Mouse (Mus musculus): ENCODE results near the gene Srbd1. TPM values are rescaled to one million over a fixed set of nuclear protein-coding genes. Genes with fewer than 3 reads are reported as not detected.
A peak's percentile ranks its signal among the peaks of the same experiment; 100 is the strongest.

Gene Srbd1
- 19.9 and 24.2 TPM in 2 replicates for polyA plus RNA-seq (2016; fragmentation: Nextera tagmentation; extraction: Ambion mirVana)

DNA sequence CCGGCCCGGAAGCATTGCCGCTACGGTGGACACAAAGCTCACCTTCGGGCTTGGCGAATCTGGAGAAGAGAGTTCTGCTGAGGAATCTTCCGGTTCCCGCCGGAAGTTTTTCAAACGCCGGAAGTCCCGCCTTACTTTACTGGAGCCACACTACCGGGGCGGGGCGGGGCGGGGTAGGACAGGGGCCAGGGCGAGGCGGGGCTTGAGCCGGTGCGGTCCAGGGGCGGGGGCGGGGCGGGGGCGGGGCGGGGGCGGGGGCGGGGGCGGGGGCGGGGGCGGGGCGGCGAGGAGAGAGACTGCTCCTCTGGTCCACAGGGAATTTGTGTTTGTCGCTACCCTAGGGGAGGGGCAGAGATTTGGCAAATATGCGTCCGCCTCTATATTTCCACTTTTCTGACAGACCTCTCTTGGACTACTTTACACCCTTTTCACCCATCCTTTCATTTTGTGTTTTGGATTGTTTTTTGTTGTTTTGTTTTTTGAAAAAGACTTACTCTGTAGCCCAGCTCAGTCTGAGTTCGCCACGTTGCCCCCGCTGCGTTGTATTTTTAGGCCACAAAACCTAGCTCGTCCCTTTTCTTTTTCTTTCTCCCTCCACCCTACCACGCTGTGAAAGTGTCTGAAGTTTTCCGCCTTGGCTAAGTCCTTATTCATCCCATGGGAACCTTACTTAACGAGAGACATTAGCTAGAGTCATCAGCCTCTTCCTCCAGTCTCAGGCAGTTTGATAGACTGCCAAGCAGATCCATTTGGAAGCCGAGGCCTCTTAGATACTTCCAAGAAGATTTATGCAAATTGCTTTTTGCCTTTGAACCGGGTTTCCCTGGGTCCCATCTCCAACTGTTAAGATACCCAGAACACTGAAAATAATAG is at the start of gene Srbd1:
Srbd1 (minus strand) TSS at position 97 of the 873 bp plus-strand sequence.
- WGBS: 3% methylated on average over 37 of the region's 45 CpGs
- Histone ChIP-seq H3K27me3 (no peaks in the 10 kb centered on the region), H3K36me3 (peaks cover 5% of the 10 kb centered on the region; the same call in 1 of the 2 replicates), H3K4me3 (peak within 1 kb of the TSS; percentile 82), H3K27ac (no peak within 1 kb of the TSS; the same call in 1 of the 2 replicates), H3K4me2 (replicated peaks) (peak within 1 kb of the TSS; percentile 92), H3K4me1 (peaks cover 9% of the 10 kb centered on the region), H3K9ac (peak within 1 kb of the TSS; percentile 77), H3K9me3 (no peaks in the 10 kb centered on the region)
- peak; percentile 87 for ATAC-seq (ENCODE audit: insufficient number of reproducible peaks, insufficient read depth, low FRiP score, low TSS enrichment)

DNA sequence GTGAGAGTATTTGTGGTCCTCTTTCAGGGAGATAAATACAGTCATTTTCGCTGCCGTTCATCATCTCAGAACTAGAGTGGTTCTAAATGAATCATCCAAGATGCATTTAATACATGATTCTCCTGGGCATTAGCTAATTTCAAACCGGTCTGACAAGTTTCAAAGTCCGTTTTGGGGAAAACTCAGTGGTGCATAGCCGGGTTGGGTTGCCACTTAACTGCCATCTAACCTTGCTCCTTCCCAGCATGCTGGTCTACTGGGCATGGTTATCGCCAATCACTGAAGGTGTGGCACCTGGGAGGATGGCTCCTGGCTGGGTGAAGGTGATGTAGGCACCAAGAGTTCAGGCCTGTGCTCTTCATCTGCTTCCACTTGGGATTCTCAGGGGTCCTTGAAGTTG is 49.0 kb upstream of the Srbd1 start:
- Histone ChIP-seq H3K9ac (no peak overlapping the region), H3K4me1 (no peaks in the 10 kb centered on the region), H3K9me3 (no peaks in the 10 kb centered on the region), H3K4me3 (no peak overlapping the region), H3K27ac (no peak overlapping the region), H3K27me3 (no peaks in the 10 kb centered on the region), H3K4me2 (replicated peaks) (no peak overlapping the region), H3K36me3 (no peaks in the 10 kb centered on the region)
- WGBS: 84% methylated on average over 6 of the region's 6 CpGs
- ATAC-seq (ENCODE audit: insufficient number of reproducible peaks, insufficient read depth, low FRiP score, low TSS enrichment): no peak

DNA sequence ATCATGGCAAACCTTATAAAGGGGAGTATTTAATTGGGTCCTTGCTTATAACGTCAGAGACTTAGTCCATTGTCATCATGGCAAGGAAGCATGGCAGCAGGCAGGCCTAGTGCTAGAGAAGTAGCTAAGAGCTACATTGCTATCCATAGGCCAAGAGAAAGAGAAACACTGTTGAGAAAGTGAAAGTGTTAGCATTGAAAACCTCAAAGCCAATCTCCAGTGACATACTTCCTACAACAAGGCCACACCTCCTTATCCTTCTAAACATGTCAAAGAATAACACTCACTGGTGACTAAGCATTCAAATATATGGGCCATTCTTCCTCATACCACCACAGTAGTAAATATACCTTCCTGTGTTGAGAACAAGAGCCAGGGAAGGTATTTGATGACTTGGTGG is 42.8 kb upstream of the Srbd1 start:
- H3K9me3 ChIP-seq: no peaks in the 10 kb centered on the region
- H3K27me3 ChIP-seq: no peaks in the 10 kb centered on the region
- 83% methylated on average over 1 of the region's 1 CpGs for whole genome bisulfite sequencing
- H3K4me3 ChIP-seq: no peak overlapping the region
- H3K36me3 ChIP-seq: no peaks in the 10 kb centered on the region
- H3K4me2 ChIP-seq (replicated peaks): no peak overlapping the region
- H3K27ac ChIP-seq: no peak overlapping the region
- H3K9ac ChIP-seq: no peak overlapping the region
- peaks cover 12% of the 10 kb centered on the region; the same call in 1 of the 2 replicates for H3K4me1 ChIP-seq
- ATAC-seq (ENCODE audit: insufficient number of reproducible peaks, insufficient read depth, low FRiP score, low TSS enrichment): no peak

DNA sequence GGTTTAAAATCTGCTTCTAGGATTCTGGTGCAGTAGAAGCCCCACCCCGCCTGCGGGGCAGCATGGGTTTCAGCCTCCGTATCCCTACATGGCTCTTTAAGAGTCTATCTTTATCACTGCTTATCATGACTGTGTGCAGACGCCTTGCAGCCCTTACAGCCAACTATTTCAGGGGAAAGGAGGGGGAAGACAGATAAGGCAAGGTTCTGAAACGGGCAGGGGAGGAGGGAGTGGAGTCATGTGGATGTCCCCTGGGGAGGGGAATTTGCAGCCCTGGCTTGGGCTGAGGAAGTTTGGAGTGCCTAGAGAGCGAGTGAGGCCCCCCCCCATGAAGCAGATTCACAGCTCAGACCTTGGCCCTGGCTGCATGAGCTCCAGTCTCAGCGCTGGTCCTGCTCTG is 40.6 kb upstream of the Srbd1 start:
- no peaks in the 10 kb centered on the region for H3K27me3 ChIP-seq
- H3K4me1 ChIP-seq: peaks cover 12% of the 10 kb centered on the region; the same call in 1 of the 2 replicates
- H3K36me3 ChIP-seq: no peaks in the 10 kb centered on the region
- H3K27ac ChIP-seq: no peak overlapping the region
- H3K9me3 ChIP-seq: no peaks in the 10 kb centered on the region
- ATAC-seq (ENCODE audit: insufficient number of reproducible peaks, insufficient read depth, low FRiP score, low TSS enrichment): no peak
- no peak overlapping the region for H3K4me2 ChIP-seq (replicated peaks)
- no peak overlapping the region for H3K4me3 ChIP-seq
- no peak overlapping the region for H3K9ac ChIP-seq
- 35% methylated on average over 7 of the region's 7 CpGs for WGBS

DNA sequence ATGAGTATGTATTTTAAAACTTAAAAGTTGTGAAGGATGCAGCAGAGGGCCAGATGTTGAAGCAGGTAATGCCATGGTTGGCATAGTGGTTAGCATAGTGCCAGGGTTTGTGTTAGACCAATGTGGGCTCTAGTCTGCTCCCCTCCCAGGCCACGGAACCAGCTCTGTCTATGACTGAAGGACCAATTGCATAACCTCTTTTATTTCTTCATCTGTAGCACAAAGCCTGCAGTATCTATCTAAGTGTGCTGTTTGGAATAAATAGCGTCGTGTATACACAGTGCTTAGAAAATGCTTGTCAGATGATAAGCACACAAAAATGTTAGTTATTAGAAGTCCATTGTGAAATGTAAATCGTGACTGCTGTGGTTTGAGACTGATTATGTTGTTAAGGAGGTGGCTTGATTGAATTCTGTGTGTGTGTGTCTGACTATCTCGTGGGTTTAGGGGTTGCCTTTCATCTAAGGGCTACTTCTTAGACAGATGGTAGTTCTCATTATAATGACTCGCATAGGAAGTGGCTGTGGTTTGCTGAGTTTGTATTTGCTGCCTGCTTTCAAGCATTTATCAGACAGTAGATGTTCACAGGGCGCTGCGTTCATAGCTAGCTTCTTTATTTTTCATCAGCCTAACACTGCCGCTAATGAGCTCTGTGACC is 39.7 kb upstream of the Srbd1 start:
- no peaks in the 10 kb centered on the region for H3K27me3 ChIP-seq

DNA sequence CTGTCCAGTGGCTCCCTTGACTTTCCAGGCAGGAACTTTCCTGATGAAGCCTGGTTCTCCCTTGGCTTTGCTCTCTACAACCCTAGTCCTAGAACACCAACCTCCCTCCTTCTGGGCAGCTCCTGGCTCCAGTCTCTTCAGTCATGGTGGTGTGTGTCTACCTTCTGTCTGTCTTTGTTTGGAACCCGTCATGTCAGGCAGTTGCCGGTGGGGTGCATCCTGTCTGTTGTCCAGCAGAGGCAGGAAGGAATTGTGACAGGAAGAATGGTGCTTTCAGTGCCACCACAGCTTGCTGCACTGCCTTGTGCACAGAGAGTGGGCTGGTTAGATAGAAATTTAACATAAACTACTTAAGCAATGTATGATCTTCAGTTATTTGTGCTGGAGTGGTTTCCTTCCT is 38.8 kb upstream of the Srbd1 start:
- Histone ChIP-seq H3K4me2 (replicated peaks) (no peak overlapping the region), H3K9ac (no peak overlapping the region), H3K27ac (no peak overlapping the region), H3K9me3 (no peaks in the 10 kb centered on the region), H3K4me1 (peaks cover 12% of the 10 kb centered on the region; the same call in 1 of the 2 replicates), H3K27me3 (no peaks in the 10 kb centered on the region), H3K4me3 (no peak overlapping the region), H3K36me3 (no peaks in the 10 kb centered on the region)
- WGBS: 30% methylated on average over 2 of the region's 2 CpGs
- no peak for ATAC-seq (ENCODE audit: insufficient number of reproducible peaks, insufficient read depth, low FRiP score, low TSS enrichment)

More for the DNA sequence above, 39.7 kb upstream of the Srbd1 start:
- no peak overlapping the region for H3K9ac ChIP-seq
- H3K36me3 ChIP-seq: no peaks in the 10 kb centered on the region
- H3K27ac ChIP-seq: no peak overlapping the region
- no peak for ATAC-seq (ENCODE audit: insufficient number of reproducible peaks, insufficient read depth, low FRiP score, low TSS enrichment)
- H3K4me3 ChIP-seq: no peak overlapping the region
- peaks cover 12% of the 10 kb centered on the region; the same call in 1 of the 2 replicates for H3K4me1 ChIP-seq
- 63% methylated on average over 9 of the region's 9 CpGs for WGBS
- no peaks in the 10 kb centered on the region for H3K9me3 ChIP-seq
- H3K4me2 ChIP-seq (replicated peaks): no peak overlapping the region

DNA sequence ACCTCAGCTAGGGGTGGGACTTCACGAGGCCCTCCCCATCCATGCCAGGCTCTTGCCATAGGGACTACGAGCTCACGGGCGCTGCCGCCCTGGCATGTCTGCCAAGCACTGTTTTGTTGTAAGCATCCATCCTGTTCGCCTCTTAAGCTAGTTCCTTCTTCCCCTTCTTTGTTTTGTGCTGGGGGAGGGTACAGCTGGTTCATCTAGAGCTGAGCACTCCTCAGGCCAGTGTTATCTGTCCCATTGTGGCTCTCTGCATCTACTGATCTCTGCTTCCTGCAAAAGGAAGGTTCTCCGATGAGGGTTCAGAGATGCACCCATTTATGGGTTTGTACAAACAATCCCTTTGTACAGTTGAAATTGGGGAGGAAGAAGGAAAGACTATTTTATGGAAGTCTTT is 31.7 kb upstream of the Srbd1 start:
- ATAC-seq (ENCODE audit: insufficient number of reproducible peaks, insufficient read depth, low FRiP score, low TSS enrichment): no peak
- 80% methylated on average over 7 of the region's 7 CpGs for whole genome bisulfite sequencing
- Histone ChIP-seq H3K27me3 (peaks cover 3% of the 10 kb centered on the region; the same call in 1 of the 2 replicates), H3K27ac (no peak overlapping the region), H3K36me3 (no peaks in the 10 kb centered on the region), H3K9ac (no peak overlapping the region), H3K4me2 (replicated peaks) (no peak overlapping the region), H3K4me1 (peaks cover 19% of the 10 kb centered on the region), H3K4me3 (no peak overlapping the region), H3K9me3 (no peaks in the 10 kb centered on the region)

DNA sequence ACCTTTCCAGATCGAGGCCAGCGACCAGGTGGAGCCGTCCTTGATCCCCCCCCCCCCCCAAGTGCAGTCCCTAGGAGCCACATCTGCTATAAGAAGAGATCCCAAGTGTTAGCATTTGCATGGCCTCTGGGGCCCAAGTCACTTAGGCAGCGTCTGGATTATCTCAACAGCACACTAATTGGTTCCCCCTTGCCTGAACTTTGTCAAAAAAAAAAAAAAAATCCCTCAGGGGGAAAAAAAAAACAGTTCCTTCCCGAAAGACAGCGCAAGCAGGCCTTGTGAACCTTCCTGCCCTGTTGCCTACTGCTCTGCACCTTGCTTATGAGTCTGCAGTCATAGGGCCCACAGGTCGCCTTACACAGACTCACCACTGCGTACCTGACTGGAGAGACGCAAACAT is 30.5 kb upstream of the Srbd1 start:
- Histone ChIP-seq H3K9ac (no peak overlapping the region), H3K27me3 (peaks cover 3% of the 10 kb centered on the region; the same call in 1 of the 2 replicates), H3K27ac (no peak overlapping the region), H3K4me1 (peaks cover 22% of the 10 kb centered on the region), H3K9me3 (no peaks in the 10 kb centered on the region), H3K36me3 (no peaks in the 10 kb centered on the region), H3K4me2 (replicated peaks) (no peak overlapping the region), H3K4me3 (no peak overlapping the region)
- ATAC-seq (ENCODE audit: insufficient number of reproducible peaks, insufficient read depth, low FRiP score, low TSS enrichment): no peak
- WGBS: 41% methylated on average over 9 of the region's 9 CpGs

DNA sequence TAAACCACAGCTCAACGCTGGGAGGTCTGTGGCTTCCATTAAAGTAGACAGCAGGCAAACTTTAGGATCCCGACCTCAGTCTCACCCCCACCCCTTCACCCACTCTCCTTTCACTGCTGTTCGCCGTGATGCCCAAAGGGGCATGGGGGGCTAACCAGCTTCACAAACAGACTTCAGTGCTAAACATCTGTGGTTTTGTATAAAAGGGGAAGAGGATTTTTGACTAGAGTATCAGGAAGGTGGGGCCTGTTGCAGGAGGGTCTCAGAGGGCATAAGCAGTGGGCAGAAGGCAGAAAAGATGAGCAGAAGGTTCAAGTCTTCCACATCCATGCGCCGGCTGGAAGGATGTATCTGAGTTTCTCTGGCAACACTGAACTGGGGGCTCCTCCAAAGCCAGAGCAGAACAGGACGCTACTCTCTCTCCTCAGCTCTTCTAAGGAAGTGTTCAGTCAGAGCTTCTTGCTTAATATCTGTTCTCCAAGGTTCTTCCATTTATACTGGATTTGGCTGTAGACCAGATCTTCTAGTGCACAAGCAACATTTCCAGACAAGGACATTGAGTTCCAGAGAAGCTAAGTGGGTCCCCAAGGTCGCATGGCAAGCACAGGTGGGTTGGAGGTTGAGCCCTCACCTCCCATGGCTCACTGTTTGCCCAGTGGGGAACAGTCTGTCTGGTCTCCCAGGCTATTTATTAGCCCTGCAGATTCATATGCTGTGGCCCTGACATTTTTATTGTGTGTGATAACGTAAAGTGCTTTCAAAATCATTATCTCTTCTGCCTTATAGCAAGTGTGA is 25.4 kb upstream of the Srbd1 start:
- 68% methylated on average over 9 of the region's 9 CpGs for WGBS
- peaks cover 22% of the 10 kb centered on the region for H3K4me1 ChIP-seq
- no peak overlapping the region for H3K9ac ChIP-seq
- H3K36me3 ChIP-seq: no peaks in the 10 kb centered on the region
- H3K4me2 ChIP-seq (replicated peaks): peak overlapping the region; percentile 92
- no peak overlapping the region for H3K27ac ChIP-seq
- ATAC-seq (ENCODE audit: insufficient number of reproducible peaks, insufficient read depth, low FRiP score, low TSS enrichment): no peak
- peak overlapping the region; percentile 73 for H3K4me3 ChIP-seq
- no peaks in the 10 kb centered on the region for H3K9me3 ChIP-seq
- peaks cover 3% of the 10 kb centered on the region; the same call in 1 of the 2 replicates for H3K27me3 ChIP-seq

DNA sequence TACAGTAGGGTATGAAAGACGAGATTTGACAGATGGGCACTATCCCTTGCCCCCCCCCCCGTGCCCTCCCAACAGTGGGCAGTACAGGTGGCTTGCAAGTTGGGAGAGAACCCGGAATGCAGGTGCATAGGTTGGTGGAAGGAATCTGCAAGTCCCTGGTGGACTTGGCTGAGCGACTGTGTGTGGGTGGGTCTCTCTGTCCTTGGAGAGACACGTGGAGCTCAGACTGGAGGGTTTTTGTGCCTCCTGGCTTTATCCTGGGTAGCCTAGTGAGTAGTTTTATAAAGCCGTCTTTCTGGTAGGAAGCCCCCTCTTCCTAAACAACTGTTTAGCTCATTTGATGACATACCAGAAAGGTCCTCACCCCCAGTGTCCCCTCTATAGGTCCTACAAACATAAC is 24.1 kb upstream of the Srbd1 start:
- Histone ChIP-seq H3K4me2 (replicated peaks) (peak overlapping the region; percentile 92), H3K27ac (no peak overlapping the region), H3K9ac (peak overlapping the region; percentile 80), H3K9me3 (no peaks in the 10 kb centered on the region), H3K36me3 (no peaks in the 10 kb centered on the region), H3K4me1 (peaks cover 28% of the 10 kb centered on the region), H3K4me3 (peak overlapping the region; percentile 73), H3K27me3 (peaks cover under 1% of the 10 kb centered on the region; the same call in 1 of the 2 replicates)
- no peak for ATAC-seq (ENCODE audit: insufficient number of reproducible peaks, insufficient read depth, low FRiP score, low TSS enrichment)
- 12% methylated on average over 6 of the region's 6 CpGs for whole genome bisulfite sequencing

- ATAC-seq (ENCODE audit: insufficient number of reproducible peaks, insufficient read depth, low FRiP score, low TSS enrichment): no peak
- Histone ChIP-seq H3K27me3 (no peaks in the 10 kb centered on the region), H3K36me3 (no peaks in the 10 kb centered on the region)
Observed at GRCm38 (mm10) chr17:86168231-86168981, 23.4 kb upstream of the Srbd1 start.

More at GRCm38 (mm10) chr17:86168231-86168981, 23.4 kb upstream of the Srbd1 start:
- Histone ChIP-seq H3K9me3 (no peaks in the 10 kb centered on the region), H3K27ac (peak overlapping the region; percentile 97), H3K4me2 (replicated peaks) (peak overlapping the region; percentile 92), H3K4me1 (peaks cover 28% of the 10 kb centered on the region), H3K9ac (peak overlapping the region; percentile 80), H3K4me3 (peak overlapping the region; percentile 73)
- WGBS: under 1% methylated on average over 64 of the region's 64 CpGs

Measured in embryonic facial prominence, embryonic 12.5 days (tissue).